Mouse (Mus musculus) bone marrow, adult 2 months (tissue): Measurements from ENCODE around the gene Srrm4.

ENCODE experiments used
- CTCF ChIP-seq: fragments of 200-500 bp; IDR thresholded peaks from 2 replicates; pipeline ENCODE4 v1.5.1; 2011; ENCODE audit warnings: low read length, control low read depth; ENCODE audit not compliant: control insufficient read depth, insufficient read depth
- POLR2A ChIP-seq: fragments of 200-500 bp; IDR thresholded peaks from 2 replicates; pipeline ENCODE4 v1.6.1; 2011; ENCODE audit warnings: low read depth, mild to moderate bottlenecking, control low read depth, low read length, borderline replicate concordance; ENCODE audit not compliant: control insufficient read depth

- no peak for TF ChIP-seq POLR2A
- no peak for TF ChIP-seq CTCF
Observed at GRCm38 (mm10) chr5:116408965-116409364, 182.7 kb downstream of the Srrm4 start.
